Mouse (Mus musculus): ENCODE data around the gene Rps16. TPM values are rescaled to one million over a fixed set of nuclear protein-coding genes. Genes with fewer than 3 reads are reported as not detected.

Rps16 gene
- total RNA-seq, 2 experiments from 2014 or later = 132 to 892 TPM

DNA sequence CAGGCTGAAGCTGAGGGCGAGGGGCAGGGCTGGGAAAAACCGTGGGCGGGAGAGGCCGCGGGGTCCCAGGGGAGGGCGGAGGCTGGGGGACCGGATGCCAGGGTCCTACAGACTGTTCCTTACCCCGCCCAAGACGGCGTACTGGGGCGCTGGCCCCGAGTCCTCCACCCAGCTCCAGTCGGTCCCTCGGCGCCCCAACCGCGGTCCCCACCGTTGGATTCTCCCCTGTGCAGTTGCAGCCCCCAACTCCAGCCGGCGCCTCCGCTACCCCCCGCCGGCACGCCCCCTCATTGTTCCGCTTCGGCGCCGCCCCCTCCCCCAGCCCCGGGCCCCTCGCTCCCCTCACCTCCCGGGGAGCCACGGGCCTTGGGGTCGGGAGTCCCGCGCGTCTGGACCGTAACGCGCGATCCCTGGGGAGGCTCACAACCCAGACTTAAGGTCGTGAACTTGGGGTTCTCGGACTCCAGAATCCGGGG lies 21.1 kb downstream of the Rps16 start:
- ATAC-seq (replicated peaks; ENCODE audit: low FRiP score, poor library complexity, severe bottlenecking) = no peak

DNA sequence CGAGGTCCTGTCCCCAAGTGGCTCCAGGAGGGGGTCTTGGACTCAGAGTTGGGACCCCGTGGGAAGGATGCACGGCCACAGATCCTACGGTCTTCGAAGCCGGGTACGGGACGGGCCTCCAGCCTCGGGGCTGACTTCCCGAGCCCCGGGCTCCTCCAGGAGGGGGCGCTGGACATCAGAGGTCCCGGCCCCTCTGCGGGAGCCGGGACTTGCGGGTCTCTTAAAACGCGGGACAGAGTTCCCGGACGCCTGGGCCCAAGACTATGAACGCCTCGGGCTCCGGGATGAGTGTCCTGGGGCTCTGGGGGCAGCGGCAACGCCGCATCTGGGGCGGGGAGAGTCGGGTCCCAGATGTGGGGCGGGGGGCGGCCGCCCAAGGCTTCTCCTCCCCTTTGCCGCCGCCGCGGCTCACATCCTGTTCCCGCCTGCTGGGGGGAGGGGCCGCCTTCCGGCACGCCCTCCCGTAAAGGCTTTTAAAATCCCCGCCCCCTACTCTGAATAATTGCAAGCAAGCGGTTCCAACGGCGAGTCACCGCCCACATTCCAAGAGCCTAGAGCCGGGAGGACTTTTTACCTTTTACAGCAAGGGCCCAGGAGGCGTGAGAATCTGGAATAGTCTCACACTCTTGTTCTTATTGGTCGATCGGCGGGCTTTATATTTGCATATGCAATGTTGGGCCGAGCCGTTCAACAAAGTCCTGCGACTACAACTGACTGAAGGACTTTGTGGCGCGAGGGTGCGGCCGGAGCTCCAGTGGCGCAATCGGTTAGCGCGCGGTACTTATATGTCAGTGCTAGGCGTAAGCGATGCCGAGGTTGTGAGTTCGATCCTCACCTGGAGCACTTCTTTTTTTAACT lies 22.0 kb downstream of the Rps16 start, which contains the start of gene Plekhg2:
TSS of gene Plekhg2 (minus strand) at position 349 of the 858 bp plus-strand sequence.
- ATAC-seq (replicated peaks; ENCODE audit: low FRiP score, poor library complexity, severe bottlenecking) = peak; percentile 67

GRCm38 (mm10) chr7:28373131-28373581 lies 22.7 kb downstream of the Rps16 start:
- 0 out of 2 replicates have a peak, but pooled peaks have one; percentile 23 for ATAC-seq (replicated peaks; ENCODE audit: low FRiP score, poor library complexity, severe bottlenecking)

DNA sequence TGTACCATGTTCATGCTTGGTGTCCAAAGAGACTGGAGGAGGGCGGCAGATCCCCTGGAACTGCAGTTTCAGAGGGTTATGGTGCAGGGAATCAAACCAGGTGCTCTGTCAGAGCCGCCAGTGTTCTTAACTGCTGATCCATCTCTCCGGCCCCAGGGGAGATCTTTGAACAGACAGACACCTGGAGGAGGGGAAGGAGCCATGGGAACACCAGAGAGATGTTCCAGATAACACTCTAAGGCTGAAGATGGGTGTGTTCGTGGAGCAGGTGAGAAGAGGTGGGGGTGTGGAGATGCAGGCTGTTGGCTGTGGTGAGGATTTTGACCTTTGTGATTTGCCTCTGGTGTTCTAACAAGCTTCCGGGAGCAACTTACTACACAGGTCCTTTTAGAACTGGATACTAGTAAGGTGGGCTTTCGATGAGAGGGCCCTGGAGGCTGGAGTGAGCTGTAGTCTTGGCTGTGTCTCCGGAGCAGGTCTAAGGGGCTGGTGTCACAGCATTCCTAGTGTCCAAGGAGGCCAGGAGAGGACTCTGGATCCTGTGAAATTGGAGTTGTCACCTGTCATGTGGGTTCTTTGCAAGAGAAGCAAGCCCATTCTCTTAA lies 23.5 kb downstream of the Rps16 start:
- ATAC-seq (replicated peaks; ENCODE audit: low FRiP score, poor library complexity, severe bottlenecking) = no peak

- ATAC-seq (replicated peaks; ENCODE audit: low FRiP score, poor library complexity, severe bottlenecking) = no peak
Measured at GRCm38 (mm10) chr7:28374647-28375046, 24.2 kb downstream of the Rps16 start.

DNA sequence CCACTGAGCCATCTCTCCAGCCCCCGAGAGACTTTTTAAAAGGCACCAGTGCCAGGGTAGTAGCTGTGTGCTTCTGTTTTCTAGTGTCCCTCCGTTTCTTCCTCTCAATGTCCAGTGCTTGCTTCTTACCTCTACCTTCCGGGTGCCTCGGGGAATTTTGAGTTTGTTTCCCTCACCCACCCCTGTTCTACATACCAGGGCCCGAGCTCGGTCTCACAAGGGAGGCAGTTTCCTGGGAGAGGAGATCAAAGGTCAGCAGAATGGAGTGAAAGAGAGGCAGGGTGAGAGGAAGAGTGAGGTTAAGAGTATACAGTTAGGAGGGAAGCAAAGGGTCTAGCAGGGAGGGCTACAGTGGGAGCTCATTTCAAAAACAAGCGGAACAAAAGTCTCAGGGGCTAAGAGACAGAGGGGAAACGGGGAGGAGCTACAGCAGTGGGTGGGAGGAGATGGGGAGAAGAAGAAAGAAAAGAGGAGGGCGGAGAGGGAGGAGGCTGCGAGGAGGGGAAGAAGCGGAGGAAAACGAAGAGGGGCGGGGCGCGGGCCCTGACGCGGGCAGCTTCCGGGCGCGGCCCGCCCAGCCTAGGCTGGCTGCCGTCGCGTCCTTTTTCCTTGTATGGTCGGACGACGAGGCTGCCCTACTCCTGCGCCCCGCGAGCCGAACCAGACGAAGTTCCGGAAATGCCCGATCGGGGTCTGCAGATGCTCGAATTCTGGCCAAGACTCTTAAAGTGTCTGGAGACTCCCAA lies 24.9 kb downstream of the Rps16 start:
- peak; percentile 60 for ATAC-seq (replicated peaks; ENCODE audit: low FRiP score, poor library complexity, severe bottlenecking)

DNA sequence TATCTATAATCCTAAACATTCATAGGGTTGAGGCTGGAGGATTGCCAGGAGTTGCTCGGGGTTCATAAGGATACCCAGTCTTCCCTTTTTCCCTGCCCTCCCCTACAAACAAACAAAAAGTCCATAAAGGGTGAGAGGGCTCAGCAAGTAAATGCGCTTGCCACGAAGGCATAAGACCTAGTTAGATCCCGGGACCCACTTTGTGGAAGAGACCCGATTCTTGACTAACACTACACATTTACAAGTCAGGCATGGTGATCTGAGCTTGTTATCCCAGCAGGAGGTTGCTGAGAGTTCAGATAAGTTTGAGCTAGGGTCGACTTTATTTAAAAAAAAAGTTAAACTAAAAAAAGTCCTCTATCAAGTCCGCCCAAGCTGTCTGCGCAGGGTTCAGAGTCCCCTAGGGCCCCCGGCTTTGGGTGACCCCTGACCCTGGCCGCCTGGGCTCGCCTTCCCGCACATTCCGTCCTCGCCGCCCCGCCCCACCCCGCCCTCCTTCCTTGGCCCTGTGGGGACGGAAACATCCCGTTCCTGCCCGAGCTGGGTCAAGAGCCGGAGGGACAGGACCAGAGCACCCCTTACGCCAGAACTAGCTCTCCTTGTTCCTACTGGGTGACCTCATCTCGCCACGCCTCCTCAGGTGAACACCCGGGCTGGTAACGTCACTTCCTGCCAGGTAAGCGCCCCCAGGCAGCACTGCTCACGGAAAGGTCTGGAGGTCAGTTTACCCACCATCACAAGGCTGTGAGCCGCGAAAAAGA lies 25.7 kb downstream of the Rps16 start:
- ATAC-seq (replicated peaks; ENCODE audit: low FRiP score, poor library complexity, severe bottlenecking) = no peak

- ATAC-seq (replicated peaks; ENCODE audit: low FRiP score, poor library complexity, severe bottlenecking) = no peak
Measured at GRCm38 (mm10) chr7:28377190-28378065, 27.0 kb downstream of the Rps16 start.

DNA sequence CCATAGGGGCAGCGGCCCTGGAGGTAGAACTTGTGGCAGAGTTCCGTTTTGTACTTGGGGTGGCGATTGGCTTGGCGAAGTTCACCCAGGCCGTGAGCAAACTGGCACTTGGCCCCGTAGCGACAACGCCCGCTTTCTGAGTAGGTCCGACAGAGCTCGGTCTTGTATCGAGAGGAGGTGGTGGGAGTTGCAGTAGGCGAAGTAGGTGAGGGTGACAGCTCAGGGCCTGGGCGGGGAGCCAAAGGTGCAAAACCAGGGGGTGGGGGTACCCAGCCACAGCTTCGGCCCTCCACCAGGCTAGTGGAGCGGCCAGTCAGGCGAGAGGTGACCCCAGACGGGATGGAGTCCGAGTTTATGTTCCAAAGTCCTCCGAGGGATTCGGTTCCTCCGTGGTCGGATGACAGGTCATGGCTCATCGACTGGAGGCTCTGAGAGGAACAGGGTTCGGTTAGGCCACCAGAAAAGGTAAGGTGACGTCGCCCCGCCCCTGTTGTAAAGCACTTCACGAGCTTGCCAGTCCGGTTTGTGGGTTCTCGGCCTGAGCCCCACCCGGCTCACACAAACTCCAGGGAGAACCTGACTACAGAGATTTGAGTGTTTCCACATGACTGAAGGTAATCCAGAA lies 27.7 kb downstream of the Rps16 start:
- ATAC-seq (replicated peaks; ENCODE audit: low FRiP score, poor library complexity, severe bottlenecking) = no peak

- ATAC-seq (replicated peaks; ENCODE audit: low FRiP score, poor library complexity, severe bottlenecking) = peak; percentile 80
Measured at GRCm38 (mm10) chr7:28378769-28379651, 28.6 kb downstream of the Rps16 start.

- no peak for ATAC-seq (replicated peaks; ENCODE audit: low FRiP score, poor library complexity, severe bottlenecking)
Measured at GRCm38 (mm10) chr7:28380237-28381016, 30.0 kb downstream of the Rps16 start, which contains the start of gene Zfp36. Zfp36 (minus strand) TSS chr7:28380253.

DNA sequence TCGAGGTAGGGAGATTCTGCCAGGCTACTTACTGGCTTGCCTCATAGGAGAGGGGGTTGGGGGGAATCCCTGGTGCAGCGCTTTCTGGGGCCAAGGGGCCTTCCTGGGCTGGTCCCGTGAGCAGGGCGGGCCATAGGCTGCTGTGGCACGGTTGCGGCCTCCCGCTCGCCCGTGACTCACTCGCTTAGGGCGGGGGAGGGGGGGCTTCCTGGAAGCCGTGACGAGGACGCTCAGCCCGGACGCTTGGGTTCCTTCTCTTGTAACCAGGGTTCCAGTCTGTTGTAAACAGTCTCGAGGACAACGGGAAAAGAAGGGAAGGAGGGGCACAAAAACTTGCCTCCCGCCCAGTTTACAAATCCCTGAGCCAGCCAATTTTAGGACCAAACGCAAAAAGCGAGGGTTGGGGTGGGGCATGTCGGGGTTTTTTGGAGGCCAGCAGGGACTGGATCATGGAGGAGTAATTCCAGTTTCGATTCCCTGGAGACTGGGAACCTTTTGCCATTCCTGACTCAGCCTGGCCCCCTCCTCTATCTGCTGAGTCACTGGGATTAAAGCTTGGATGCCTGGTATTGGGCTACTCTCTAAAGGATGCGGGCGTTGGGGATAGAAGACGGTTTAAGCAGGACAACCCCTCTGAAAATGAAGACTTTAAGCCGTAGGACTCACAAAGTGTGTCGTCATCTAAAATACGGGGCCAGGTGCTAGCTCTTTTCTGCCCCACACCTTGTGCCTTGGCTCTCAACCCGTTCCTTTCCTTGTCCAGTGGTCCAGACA lies 30.8 kb downstream of the Rps16 start:
- no peak for ATAC-seq (replicated peaks; ENCODE audit: low FRiP score, poor library complexity, severe bottlenecking)

DNA sequence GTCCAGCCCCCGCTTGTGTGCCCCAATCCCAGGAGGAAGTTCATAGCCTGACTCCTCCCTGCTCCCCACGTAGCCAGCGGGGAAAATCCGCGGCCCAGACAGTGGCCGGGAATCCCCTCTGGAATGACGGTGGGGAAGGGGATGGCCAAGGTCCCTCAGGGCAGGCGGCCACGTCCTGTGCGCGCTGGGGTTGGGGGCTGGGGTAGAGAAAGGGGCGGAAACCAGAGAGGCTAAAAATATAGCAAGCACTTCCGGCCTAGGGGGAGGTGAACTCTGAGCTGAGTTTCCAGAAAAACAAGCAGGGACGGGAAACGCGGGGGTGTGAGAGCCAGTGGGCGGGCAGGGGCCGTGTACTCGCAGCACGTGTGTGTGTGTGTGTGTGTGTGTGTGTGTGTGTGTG lies 31.5 kb downstream of the Rps16 start:
- no peak for ATAC-seq (replicated peaks; ENCODE audit: low FRiP score, poor library complexity, severe bottlenecking)

- no peak for ATAC-seq (replicated peaks; ENCODE audit: low FRiP score, poor library complexity, severe bottlenecking)
Measured at GRCm38 (mm10) chr7:28382347-28382951, 32.0 kb downstream of the Rps16 start.

DNA sequence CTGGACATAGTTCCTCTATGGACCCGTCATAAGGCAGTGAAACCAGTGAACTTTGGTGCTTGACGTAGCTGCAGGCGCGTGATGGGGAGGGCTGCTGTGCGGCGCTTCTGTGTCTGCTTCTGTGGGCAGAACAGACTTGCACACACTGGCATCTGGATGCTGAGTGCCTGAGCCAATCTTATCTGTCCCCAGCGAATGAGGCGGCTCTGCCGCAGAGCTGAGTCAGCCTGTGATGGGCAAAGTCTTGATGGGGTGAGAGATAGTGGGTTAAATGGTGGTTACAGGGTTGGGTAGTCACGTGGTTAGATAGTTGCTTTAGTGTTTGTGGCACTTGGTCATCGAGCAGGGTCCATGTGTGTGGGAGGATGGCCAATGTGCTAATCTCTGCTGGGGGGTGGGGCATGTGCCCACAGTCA lies 32.5 kb downstream of the Rps16 start:
- ATAC-seq (replicated peaks; ENCODE audit: low FRiP score, poor library complexity, severe bottlenecking) = peak; percentile 26; the same call in 1 of the 2 replicates

Data from erythroid progenitor cell, adult 5-6 weeks (primary cell).